Mouse (Mus musculus) stomach, embryonic 15.5 days (tissue): ENCODE measurements at regions not wholly inside any gene's neighbourhood (a gene's known extent, or its start where the extent isn't known, plus 50 kb on each side); places are given as distances from the start of the nearest gene placed in this dataset.

Experiments used
- ATAC-seq: fragments of 200-750 bp; cut with Nextera tagmentation; 2 replicates; pipeline ENCODE4 v1.8.0; 2017; ENCODE audit warnings: low read depth, moderate number of reproducible peaks, moderate TSS enrichment; ENCODE audit not compliant: insufficient read depth, low FRiP score
- H3K27ac ChIP-seq: fragments of 300-500 bp; sonication (generic); 2 replicates; pipeline ENCODE4 v1.5.1; 2015; ENCODE audit warnings: mild to moderate bottlenecking, inconsistent platforms
- H3K27me3 ChIP-seq: fragments of 300-500 bp; sonication (generic); replicated peaks from 2 replicates; pipeline ENCODE4 v1.6.1; 2015; ENCODE audit warnings: inconsistent platforms
- H3K36me3 ChIP-seq: fragments of 300-500 bp; sonication (generic); 2 replicates; pipeline ENCODE4 v1.6.1; 2015; ENCODE audit warnings: inconsistent platforms
- H3K4me1 ChIP-seq: fragments of 300-500 bp; sonication (generic); 2 replicates; pipeline ENCODE4 v1.6.1; 2015; ENCODE audit warnings: inconsistent platforms
- H3K4me2 ChIP-seq: fragments of 300-500 bp; sonication (generic); 2 replicates; pipeline ENCODE4 v1.6.1; 2015; ENCODE audit warnings: mild to moderate bottlenecking, inconsistent platforms
- H3K4me3 ChIP-seq: fragments of 300-500 bp; sonication (generic); replicated peaks from 2 replicates; pipeline ENCODE4 v1.5.1; 2015; ENCODE audit warnings: inconsistent platforms
- H3K9ac ChIP-seq: fragments of 300-500 bp; sonication (generic); 2 replicates; pipeline ENCODE4 v1.6.1; 2015; ENCODE audit warnings: inconsistent platforms
- H3K9me3 ChIP-seq: fragments of 300-500 bp; sonication (generic); 2 replicates; pipeline ENCODE4 v1.6.1; 2016; ENCODE audit warnings: inconsistent platforms
- WGBS: fragments of 180-500 bp; shearing (Covaris S2); methylation state at CpG from one replicate; pipeline ENCODE4 v1.1.7; 2015; 5-methylcytosine and 5-hydroxymethylcytosine counted together

DNA sequence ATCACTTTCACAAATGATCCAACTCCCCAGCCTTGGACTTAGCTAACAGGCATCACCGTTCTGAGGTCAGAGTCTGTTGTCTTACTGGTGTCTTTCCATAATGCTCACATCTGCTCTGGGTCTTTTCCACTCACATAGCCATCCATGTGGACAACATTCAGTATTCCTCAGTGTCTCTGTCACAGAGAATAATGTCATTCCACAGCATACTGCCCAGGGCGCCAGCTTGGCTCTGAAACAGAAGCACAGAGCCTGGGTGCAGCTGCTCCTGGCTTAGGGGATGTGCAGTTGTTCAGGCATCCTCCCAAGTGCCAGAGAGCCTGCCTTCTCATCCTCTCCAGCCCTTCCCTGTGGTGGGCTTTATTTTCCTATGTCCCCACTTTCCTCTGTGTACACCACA lies 226.7 kb upstream of the Mki67 start:
- Histone ChIP-seq H3K9ac (no peak overlapping the region), H3K27me3 (no peaks in the 10 kb centered on the region), H3K36me3 (no peaks in the 10 kb centered on the region), H3K4me2 (no peak overlapping the region), H3K9me3 (no peaks in the 10 kb centered on the region), H3K4me1 (no peaks in the 10 kb centered on the region), H3K4me3 (no peak overlapping the region), H3K27ac (no peak overlapping the region)
- 85% methylated on average over 2 of the region's 2 CpGs for WGBS
- no peak for ATAC-seq

DNA sequence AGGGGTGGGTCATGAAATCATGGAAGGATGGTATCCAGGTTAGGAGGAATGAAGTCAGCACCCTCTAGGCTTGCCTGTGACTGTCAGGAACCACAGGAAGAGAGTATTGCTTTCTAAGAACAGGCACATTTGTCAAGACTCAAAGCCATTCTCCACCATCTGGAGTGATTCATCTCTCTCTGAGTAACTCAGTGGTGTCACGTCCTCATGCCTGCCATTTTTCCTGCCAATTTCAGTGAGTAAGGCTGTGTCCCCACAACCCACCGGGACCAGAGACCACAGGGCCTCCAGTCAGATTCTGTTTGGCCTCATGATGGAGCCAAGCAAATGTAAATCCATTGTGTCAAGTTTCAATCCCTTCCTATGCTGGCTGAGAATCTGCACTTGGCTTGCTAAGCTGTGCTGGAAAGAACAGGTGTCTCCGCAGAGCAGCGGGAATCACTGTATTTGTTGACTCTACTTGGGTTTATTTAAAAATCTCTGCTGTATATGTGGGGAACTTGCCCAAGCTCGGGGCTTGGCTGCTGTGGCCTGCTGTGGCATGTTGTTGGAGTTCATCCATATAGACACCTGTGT lies 230.0 kb upstream of the Mki67 start:
- no peak overlapping the region for H3K9ac ChIP-seq
- H3K4me2 ChIP-seq, result no peak overlapping the region
- H3K36me3 ChIP-seq, result no peaks in the 10 kb centered on the region
- H3K4me1 ChIP-seq, result no peaks in the 10 kb centered on the region
- no peaks in the 10 kb centered on the region for H3K27me3 ChIP-seq
- no peak for ATAC-seq
- no peak overlapping the region for H3K4me3 ChIP-seq
- H3K27ac ChIP-seq, result no peak overlapping the region
- 65% methylated on average over 5 of the region's 5 CpGs for WGBS
- H3K9me3 ChIP-seq, result no peaks in the 10 kb centered on the region

DNA sequence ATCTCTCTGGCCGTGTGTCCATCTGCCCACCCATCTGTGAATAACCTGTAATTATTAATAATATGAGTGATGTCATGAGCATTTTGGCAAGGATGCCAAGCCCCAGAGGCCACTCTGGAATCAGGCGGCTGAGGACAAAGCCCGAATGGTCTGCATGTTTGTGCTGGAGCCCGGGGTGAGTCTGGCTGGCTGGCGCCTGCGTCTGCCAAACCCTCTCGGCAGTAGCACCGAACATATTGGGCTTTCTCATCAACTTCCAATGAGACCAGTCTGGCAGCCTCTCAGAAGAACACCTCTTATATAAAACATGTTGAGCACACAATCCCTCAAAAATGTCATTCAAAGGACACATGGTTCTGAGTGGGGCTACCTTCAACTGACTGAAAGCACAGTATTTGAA lies 244.9 kb upstream of the Mki67 start:
- Histone ChIP-seq H3K27me3 (no peaks in the 10 kb centered on the region), H3K9ac (no peak overlapping the region), H3K4me1 (peaks cover 7% of the 10 kb centered on the region; the same call in 1 of the 2 replicates), H3K9me3 (no peaks in the 10 kb centered on the region), H3K36me3 (no peaks in the 10 kb centered on the region), H3K27ac (no peak overlapping the region), H3K4me2 (no peak overlapping the region), H3K4me3 (no peak overlapping the region)
- ATAC-seq, result no peak
- 80% methylated on average over 8 of the region's 8 CpGs for WGBS

DNA sequence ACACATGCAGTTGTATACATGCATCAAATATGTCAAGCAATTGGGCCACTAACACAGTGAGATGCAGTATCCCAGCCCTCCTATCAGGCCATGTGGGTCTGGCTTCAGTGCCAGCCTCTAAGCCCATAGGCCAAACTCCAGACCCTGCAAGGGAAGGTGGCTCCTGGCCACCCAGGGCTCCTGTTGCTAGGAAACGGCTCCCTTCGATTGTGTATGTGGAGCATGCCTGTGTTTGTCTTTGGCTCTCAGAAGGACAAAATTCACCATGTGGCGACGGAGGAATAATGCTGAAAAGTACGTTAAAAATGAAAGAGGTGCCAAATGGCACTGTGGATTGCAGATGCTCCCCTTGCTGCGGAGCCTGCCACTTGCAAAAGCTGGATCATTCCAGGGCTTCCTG lies 249.4 kb upstream of the Mki67 start:
- ATAC-seq, result no peak
- WGBS, result 54% methylated on average over 6 of the region's 6 CpGs
- no peak overlapping the region for H3K4me3 ChIP-seq

DNA sequence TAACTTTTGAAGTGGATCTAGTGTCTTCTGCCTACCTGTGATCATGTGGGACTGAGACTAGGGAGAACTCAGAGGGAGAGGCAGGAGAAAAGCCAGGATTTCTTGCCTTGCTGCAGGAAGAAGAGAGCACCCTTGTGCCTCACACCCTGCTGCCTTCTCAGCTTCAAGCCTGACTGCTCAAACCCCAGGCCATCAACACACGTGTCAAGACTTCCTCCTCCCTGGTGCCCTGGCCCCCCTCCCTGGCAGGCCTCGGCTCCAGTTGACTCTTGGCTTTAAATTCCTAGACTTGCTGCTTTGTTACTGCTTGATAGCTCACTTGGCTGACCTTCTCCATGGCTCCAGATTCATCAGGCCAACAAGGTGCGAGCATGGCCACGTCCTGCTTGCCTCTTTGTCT lies 250.1 kb upstream of the Mki67 start:
- 55% methylated on average over 4 of the region's 4 CpGs for WGBS
- Histone ChIP-seq H3K27me3 (no peaks in the 10 kb centered on the region), H3K4me2 (no peak overlapping the region), H3K9ac (no peak overlapping the region), H3K9me3 (no peaks in the 10 kb centered on the region), H3K27ac (no peak overlapping the region), H3K4me1 (peaks cover 7% of the 10 kb centered on the region; the same call in 1 of the 2 replicates), H3K4me3 (no peak overlapping the region), H3K36me3 (no peaks in the 10 kb centered on the region)
- ATAC-seq, result no peak

More for the DNA sequence above, 249.4 kb upstream of the Mki67 start:
- H3K9me3 ChIP-seq, result no peaks in the 10 kb centered on the region
- H3K27ac ChIP-seq, result no peak overlapping the region
- H3K27me3 ChIP-seq, result no peaks in the 10 kb centered on the region
- no peak overlapping the region for H3K9ac ChIP-seq
- H3K36me3 ChIP-seq, result no peaks in the 10 kb centered on the region
- H3K4me1 ChIP-seq, result peaks cover 7% of the 10 kb centered on the region; the same call in 1 of the 2 replicates
- no peak overlapping the region for H3K4me2 ChIP-seq

DNA sequence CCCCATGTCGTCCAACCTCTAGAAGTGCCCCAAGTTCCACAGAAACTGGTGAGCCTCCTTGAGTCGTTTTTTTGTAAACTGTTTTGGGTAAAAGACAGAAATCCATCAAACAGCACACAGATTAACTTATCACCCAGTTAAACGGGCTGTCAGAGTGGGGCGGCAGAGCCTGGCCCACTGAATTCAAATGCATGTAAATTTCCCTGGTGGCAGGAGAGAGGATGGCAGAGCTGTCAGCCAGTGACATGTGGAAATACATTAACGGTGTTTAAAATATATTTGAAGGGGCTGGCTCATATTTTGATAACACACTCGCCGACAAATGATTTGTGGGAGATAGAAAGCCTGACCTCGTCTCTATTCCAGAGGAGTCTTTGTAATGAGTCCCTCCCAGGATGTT lies 252.5 kb upstream of the Mki67 start:
- no peaks in the 10 kb centered on the region for H3K27me3 ChIP-seq
- H3K4me3 ChIP-seq, result no peak overlapping the region
- 37% methylated on average over 8 of the region's 8 CpGs for WGBS
- no peaks in the 10 kb centered on the region for H3K36me3 ChIP-seq
- H3K4me2 ChIP-seq, result no peak overlapping the region
- no peak for ATAC-seq
- no peak overlapping the region for H3K27ac ChIP-seq
- H3K9ac ChIP-seq, result no peak overlapping the region
- no peaks in the 10 kb centered on the region for H3K9me3 ChIP-seq
- peaks cover 7% of the 10 kb centered on the region; the same call in 1 of the 2 replicates for H3K4me1 ChIP-seq

DNA sequence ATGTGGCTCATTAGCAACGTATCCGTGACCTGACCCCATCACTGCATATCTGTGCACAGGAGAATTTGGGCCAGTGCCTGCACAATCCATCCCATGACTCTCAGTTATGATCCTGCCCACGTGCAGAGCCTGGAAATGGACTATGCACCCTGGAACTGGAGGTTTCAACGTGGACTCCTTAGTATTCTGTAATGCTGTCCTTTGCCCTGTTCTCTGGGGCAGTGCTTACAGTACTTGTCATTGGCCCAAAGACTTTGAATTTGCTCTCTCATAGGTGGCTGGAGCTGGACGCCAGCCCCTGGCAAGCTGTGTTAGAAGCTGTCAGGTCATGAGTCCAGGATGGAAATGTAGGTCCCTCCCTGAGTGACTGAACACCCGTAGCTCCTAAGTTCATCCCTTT lies 269.9 kb upstream of the Mki67 start:
- H3K9ac ChIP-seq, result no peak overlapping the region
- no peak overlapping the region for H3K27ac ChIP-seq
- peak; percentile 39; the same call in 1 of the 2 replicates for ATAC-seq
- H3K4me1 ChIP-seq, result no peaks in the 10 kb centered on the region
- H3K4me2 ChIP-seq, result no peak overlapping the region
- 65% methylated on average over 6 of the region's 6 CpGs for WGBS
- no peak overlapping the region for H3K4me3 ChIP-seq
- no peaks in the 10 kb centered on the region for H3K27me3 ChIP-seq
- H3K36me3 ChIP-seq, result no peaks in the 10 kb centered on the region
- no peaks in the 10 kb centered on the region for H3K9me3 ChIP-seq

DNA sequence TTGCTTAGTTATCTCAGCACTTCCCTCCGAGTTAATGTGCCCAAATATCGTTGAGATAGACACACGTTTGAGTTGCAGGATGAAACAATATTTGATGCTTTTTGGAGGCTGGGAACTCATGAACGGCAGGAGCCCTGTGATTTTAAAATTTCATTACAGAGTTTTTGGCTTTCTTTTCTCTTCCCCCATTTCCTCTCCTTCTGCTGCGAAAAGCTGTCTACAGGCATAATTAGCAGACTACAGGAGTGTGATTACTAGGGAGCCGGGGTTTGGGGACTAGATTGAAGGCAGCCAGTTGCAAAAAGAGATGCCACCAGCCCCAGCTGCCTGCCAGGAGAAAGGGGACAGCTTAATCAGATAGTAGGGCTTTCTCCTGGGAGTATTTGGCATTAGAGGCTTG lies 274.2 kb upstream of the Mki67 start:
- no peaks in the 10 kb centered on the region for H3K9me3 ChIP-seq
- H3K36me3 ChIP-seq, result no peaks in the 10 kb centered on the region
- H3K4me1 ChIP-seq, result no peaks in the 10 kb centered on the region
- H3K27ac ChIP-seq, result no peak overlapping the region
- H3K9ac ChIP-seq, result no peak overlapping the region
- no peak overlapping the region for H3K4me3 ChIP-seq
- H3K4me2 ChIP-seq, result no peak overlapping the region
- WGBS, result 67% methylated on average over 6 of the region's 6 CpGs
- no peaks in the 10 kb centered on the region for H3K27me3 ChIP-seq
- no peak for ATAC-seq

DNA sequence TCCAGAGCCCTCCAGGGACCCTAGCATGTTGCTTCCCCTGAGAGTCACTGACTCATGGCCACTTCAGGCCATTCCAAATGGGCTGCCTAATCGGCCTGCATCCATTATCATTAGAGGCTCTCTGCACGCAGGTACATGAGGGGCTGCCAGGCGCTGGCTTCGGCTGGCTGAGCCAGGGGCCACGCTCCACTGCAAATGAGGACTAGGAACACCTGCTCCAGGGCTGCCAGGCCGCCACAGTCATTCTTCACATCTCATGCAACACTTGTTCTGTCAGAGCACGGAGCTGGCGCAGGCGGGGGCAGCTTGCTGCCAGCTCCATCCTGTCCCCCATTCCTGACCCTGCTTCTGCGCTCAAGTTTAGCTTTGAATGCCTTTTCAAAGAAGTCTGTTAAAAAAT lies 280.7 kb upstream of the Mki67 start:
- Histone ChIP-seq H3K4me1 (no peaks in the 10 kb centered on the region), H3K9ac (no peak overlapping the region), H3K36me3 (no peaks in the 10 kb centered on the region), H3K4me2 (no peak overlapping the region), H3K4me3 (no peak overlapping the region), H3K27me3 (no peaks in the 10 kb centered on the region), H3K27ac (no peak overlapping the region), H3K9me3 (no peaks in the 10 kb centered on the region)
- ATAC-seq, result no peak
- 79% methylated on average over 10 of the region's 10 CpGs for WGBS

DNA sequence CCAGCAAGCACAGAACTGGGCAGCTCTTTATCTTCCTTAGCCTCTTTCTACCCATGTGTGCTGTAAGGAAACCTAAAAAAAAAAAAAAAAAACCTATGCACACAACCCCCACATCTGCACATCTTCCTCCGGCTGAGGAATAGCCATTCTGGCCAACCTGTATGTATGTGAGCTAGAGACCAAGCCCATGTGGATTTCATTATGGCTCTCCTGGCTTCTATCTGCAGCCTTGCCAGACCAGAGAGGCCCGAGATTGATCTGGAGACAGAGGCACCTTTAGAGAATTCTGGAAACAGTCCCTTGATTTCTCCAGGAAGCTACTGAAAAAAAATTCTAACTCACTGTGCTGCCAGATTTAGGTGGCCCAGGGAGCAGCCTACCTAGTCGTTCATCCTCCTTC lies 281.5 kb upstream of the Mki67 start:
- Histone ChIP-seq H3K27me3 (no peaks in the 10 kb centered on the region), H3K9ac (no peak overlapping the region), H3K4me1 (no peaks in the 10 kb centered on the region), H3K9me3 (no peaks in the 10 kb centered on the region), H3K4me2 (no peak overlapping the region), H3K36me3 (no peaks in the 10 kb centered on the region), H3K4me3 (no peak overlapping the region), H3K27ac (no peak overlapping the region)
- WGBS, result 68% methylated on average over 3 of the region's 3 CpGs
- ATAC-seq, result no peak

DNA sequence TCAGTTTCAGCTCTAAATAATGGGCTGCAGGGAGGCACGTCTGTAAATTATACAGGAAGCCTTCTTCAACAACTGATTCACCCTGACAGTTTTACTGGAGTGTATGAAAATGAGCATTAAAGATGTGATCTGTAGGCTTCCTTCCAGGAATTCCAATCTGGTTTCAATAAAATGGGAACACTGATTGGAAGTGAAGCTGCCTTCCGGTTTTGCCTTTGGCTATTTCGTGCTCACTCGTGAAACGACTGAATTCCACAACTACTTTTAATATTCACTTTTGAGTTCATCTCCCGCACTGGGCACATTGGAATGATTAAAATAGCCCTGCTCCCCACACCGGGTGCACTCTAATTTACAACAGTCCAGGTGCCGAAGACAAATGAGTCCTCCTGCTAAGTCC lies 286.2 kb upstream of the Mki67 start:
- Histone ChIP-seq H3K4me3 (no peak overlapping the region), H3K4me2 (no peak overlapping the region), H3K4me1 (no peaks in the 10 kb centered on the region), H3K36me3 (no peaks in the 10 kb centered on the region), H3K27ac (no peak overlapping the region), H3K9ac (no peak overlapping the region), H3K9me3 (no peaks in the 10 kb centered on the region), H3K27me3 (no peaks in the 10 kb centered on the region)
- 74% methylated on average over 8 of the region's 8 CpGs for WGBS
- ATAC-seq, result no peak

DNA sequence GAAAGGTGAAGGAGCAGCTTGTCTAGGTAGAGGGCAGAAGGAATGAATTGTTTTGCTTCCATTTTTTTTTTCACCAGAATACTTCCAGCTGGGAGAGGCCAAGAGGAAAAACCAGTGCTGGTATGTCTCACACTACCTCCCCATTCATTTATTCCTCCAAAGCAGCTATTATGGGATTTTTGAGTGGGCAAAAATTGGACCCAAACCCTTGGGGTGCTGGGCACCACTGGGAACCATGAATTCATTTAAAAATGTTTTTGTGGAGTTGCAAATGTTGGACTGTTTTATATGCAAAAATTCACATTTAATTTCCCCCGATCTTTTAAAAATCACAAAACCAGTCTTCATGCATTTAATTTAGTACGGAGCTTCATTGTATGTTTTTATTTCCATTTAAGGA lies 287.1 kb upstream of the Mki67 start:
- Histone ChIP-seq H3K9ac (no peak overlapping the region), H3K4me2 (no peak overlapping the region), H3K27ac (no peak overlapping the region), H3K4me3 (no peak overlapping the region), H3K9me3 (no peaks in the 10 kb centered on the region), H3K36me3 (no peaks in the 10 kb centered on the region), H3K27me3 (no peaks in the 10 kb centered on the region), H3K4me1 (no peaks in the 10 kb centered on the region)
- 87% methylated on average over 2 of the region's 2 CpGs for WGBS
- no peak for ATAC-seq

DNA sequence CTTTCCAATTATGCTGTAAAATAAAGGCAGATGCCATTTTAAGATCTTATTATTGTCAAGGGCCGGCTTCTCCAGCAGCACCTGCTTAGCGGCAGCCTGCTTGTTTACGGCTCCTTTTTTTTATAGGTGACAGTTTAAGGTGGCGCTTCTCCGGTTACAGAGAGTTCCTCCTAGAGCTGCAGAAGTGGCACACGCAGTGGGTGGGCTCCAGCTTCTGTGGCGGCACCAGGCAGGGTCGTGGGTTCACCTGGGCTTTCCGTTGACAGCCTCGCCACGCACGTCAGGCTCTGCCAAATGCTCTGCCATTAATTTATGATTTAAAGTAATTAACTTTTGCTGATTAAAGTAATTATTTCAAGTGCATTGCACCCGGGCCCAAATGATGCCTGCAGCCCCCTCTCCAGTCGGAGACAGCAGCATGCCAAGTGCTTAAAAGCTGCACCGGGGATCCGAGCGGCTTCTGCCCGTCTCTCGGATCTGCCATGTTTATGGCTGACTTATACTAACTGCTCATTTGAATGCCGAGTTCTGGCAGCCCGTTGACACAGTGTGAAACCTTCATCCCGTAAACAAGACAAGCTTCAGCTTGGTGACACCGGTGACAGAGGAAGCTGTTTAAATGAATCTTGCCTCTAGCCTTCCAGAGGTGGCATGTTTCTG lies 291.8 kb upstream of the Mki67 start:
- Histone ChIP-seq H3K9ac (no peak overlapping the region), H3K27me3 (no peaks in the 10 kb centered on the region), H3K9me3 (no peaks in the 10 kb centered on the region), H3K27ac (no peak overlapping the region), H3K36me3 (no peaks in the 10 kb centered on the region), H3K4me2 (peak overlapping the region; percentile 21; the same call in 1 of the 2 replicates), H3K4me3 (no peak overlapping the region), H3K4me1 (no peaks in the 10 kb centered on the region)
- ATAC-seq, result no peak
- 24% methylated on average over 23 of the region's 23 CpGs for whole genome bisulfite sequencing
